Mouse (Mus musculus): ENCODE results near the gene Abcc6. TPM values are rescaled to one million over a fixed set of nuclear protein-coding genes. Genes with fewer than 3 reads are reported as not detected.
A peak's percentile ranks its signal among the peaks of the same experiment; 100 is the strongest.
"Not testable (repeated sequence)": the region's sequence is repeated elsewhere in the genome, so short reads cannot be mapped to it uniquely, and the experiment has no call there.

Gene Abcc6
- polyA plus RNA-seq, 1 experiment from 2014 or later = 0.23 TPM

GRCm38 (mm10) chr7:45971831-45972723, 58.0 kb downstream of the Abcc6 start:
- ATAC-seq (ENCODE audit: low FRiP score) = no peak
- Histone ChIP-seq H3K27ac (no peak overlapping the region; the same call in 1 of the 2 replicates), H3K9ac (no peak overlapping the region), H3K4me1 (replicated peaks) (no peaks in the 10 kb centered on the region), H3K9me3 (no peaks in the 10 kb centered on the region), H3K27me3 (peaks cover 5% of the 10 kb centered on the region; the same call in 1 of the 2 replicates), H3K4me3 (no peak overlapping the region), H3K4me2 (no peak overlapping the region), H3K36me3 (no peaks in the 10 kb centered on the region)
- WGBS = 81% methylated on average over 11 of the region's 11 CpGs

GRCm38 (mm10) chr7:45956611-45957010, 73.5 kb downstream of the Abcc6 start:
- 72% methylated on average over 4 of the region's 4 CpGs for WGBS
- Histone ChIP-seq H3K9ac (no peak overlapping the region), H3K27ac (no peak overlapping the region), H3K4me1 (replicated peaks) (no peaks in the 10 kb centered on the region), H3K4me3 (no peak overlapping the region), H3K27me3 (no peaks in the 10 kb centered on the region), H3K36me3 (no peaks in the 10 kb centered on the region), H3K9me3 (no peaks in the 10 kb centered on the region), H3K4me2 (no peak overlapping the region)
- no peak for ATAC-seq (ENCODE audit: low FRiP score)

- ATAC-seq (ENCODE audit: low FRiP score) = no peak
- H3K4me3 ChIP-seq = no peak overlapping the region
- H3K9me3 ChIP-seq = no peaks in the 10 kb centered on the region
- H3K4me2 ChIP-seq = no peak overlapping the region
- no peaks in the 10 kb centered on the region for H3K27me3 ChIP-seq
- no peak overlapping the region for H3K9ac ChIP-seq
- H3K36me3 ChIP-seq = no peaks in the 10 kb centered on the region
- no peaks in the 10 kb centered on the region for H3K4me1 ChIP-seq (replicated peaks)
- no peak overlapping the region for H3K27ac ChIP-seq
- 82% methylated on average over 4 of the region's 4 CpGs for WGBS
Observed at GRCm38 (mm10) chr7:45949061-45949460, 81.0 kb downstream of the Abcc6 start.

- H3K4me2 ChIP-seq; H3K27me3 ChIP-seq; H3K4me1 ChIP-seq (replicated peaks); H3K36me3 ChIP-seq; H3K9me3 ChIP-seq; H3K4me3 ChIP-seq; H3K9ac ChIP-seq; H3K27ac ChIP-seq; ATAC-seq (ENCODE audit: low FRiP score): not testable (repeated sequence)
- WGBS = 78% methylated on average over 1 of the region's 1 CpGs
Observed at GRCm38 (mm10) chr7:45943280-45943679, 86.8 kb downstream of the Abcc6 start.

GRCm38 (mm10) chr7:45941986-45942385, 88.1 kb downstream of the Abcc6 start:
- no peak for ATAC-seq (ENCODE audit: low FRiP score)

GRCm38 (mm10) chr7:45939836-45940235, 90.3 kb downstream of the Abcc6 start:
- H3K27ac ChIP-seq = no peak overlapping the region
- H3K4me3 ChIP-seq = no peak overlapping the region
- ATAC-seq (ENCODE audit: low FRiP score) = no peak
- no peak overlapping the region for H3K4me2 ChIP-seq
- H3K4me1 ChIP-seq (replicated peaks) = no peaks in the 10 kb centered on the region
- no peaks in the 10 kb centered on the region for H3K36me3 ChIP-seq
- no peaks in the 10 kb centered on the region for H3K9me3 ChIP-seq
- H3K27me3 ChIP-seq = no peaks in the 10 kb centered on the region
- WGBS = 41% methylated on average over 2 of the region's 2 CpGs
- no peak overlapping the region for H3K9ac ChIP-seq

More at GRCm38 (mm10) chr7:45941986-45942385, 88.1 kb downstream of the Abcc6 start:
- H3K4me2 ChIP-seq = no peak overlapping the region
- no peak overlapping the region for H3K9ac ChIP-seq
- no peaks in the 10 kb centered on the region for H3K36me3 ChIP-seq
- H3K4me3 ChIP-seq = no peak overlapping the region
- no peaks in the 10 kb centered on the region for H3K4me1 ChIP-seq (replicated peaks)
- 90% methylated on average over 9 of the region's 9 CpGs for WGBS
- no peak overlapping the region for H3K27ac ChIP-seq
- no peaks in the 10 kb centered on the region for H3K9me3 ChIP-seq
- no peaks in the 10 kb centered on the region for H3K27me3 ChIP-seq

GRCm38 (mm10) chr7:45935114-45935513, 95.0 kb downstream of the Abcc6 start:
- no peaks in the 10 kb centered on the region for H3K27me3 ChIP-seq
- H3K9me3 ChIP-seq = no peaks in the 10 kb centered on the region; the same call in 1 of the 2 replicates
- 31% methylated on average over 7 of the region's 7 CpGs for WGBS
- no peak overlapping the region for H3K4me2 ChIP-seq
- H3K36me3 ChIP-seq = no peaks in the 10 kb centered on the region
- no peaks in the 10 kb centered on the region for H3K4me1 ChIP-seq (replicated peaks)
- H3K9ac ChIP-seq = no peak overlapping the region
- no peak overlapping the region for H3K27ac ChIP-seq
- H3K4me3 ChIP-seq = no peak overlapping the region
- ATAC-seq (ENCODE audit: low FRiP score) = no peak

GRCm38 (mm10) chr7:45933766-45934165, 96.3 kb downstream of the Abcc6 start:
- H3K27ac ChIP-seq; H3K27me3 ChIP-seq; ATAC-seq (ENCODE audit: low FRiP score); H3K4me3 ChIP-seq; H3K4me1 ChIP-seq (replicated peaks); H3K9me3 ChIP-seq; H3K4me2 ChIP-seq; H3K36me3 ChIP-seq; H3K9ac ChIP-seq: not testable (repeated sequence)
- 89% methylated on average over 12 of the region's 12 CpGs for WGBS

- 83% methylated on average over 1 of the region's 1 CpGs for WGBS
- no peak overlapping the region for H3K4me2 ChIP-seq
- no peak overlapping the region for H3K9ac ChIP-seq
- peaks cover 29% of the 10 kb centered on the region for H3K27me3 ChIP-seq
- H3K4me1 ChIP-seq (replicated peaks) = 0 out of 2 replicates have a peak, but pooled peaks cover 3% of the 10 kb centered on the region
- H3K9me3 ChIP-seq = no peaks in the 10 kb centered on the region; the same call in 1 of the 2 replicates
- H3K4me3 ChIP-seq = no peak overlapping the region
- H3K36me3 ChIP-seq = no peaks in the 10 kb centered on the region; the same call in 1 of the 2 replicates
- no peak for ATAC-seq (ENCODE audit: low FRiP score)
- H3K27ac ChIP-seq = no peak overlapping the region
Observed at GRCm38 (mm10) chr7:45929688-45930087, 100.4 kb downstream of the Abcc6 start.

- 13% methylated on average over 19 of the region's 23 CpGs for WGBS
- ATAC-seq (ENCODE audit: low FRiP score) = no peak
- peaks cover 9% of the 10 kb centered on the region; the same call in 1 of the 2 replicates for H3K4me1 ChIP-seq (replicated peaks)
- no peak overlapping the region for H3K27ac ChIP-seq
- H3K4me3 ChIP-seq = no peak overlapping the region
- peak overlapping the region; percentile 33; the same call in 1 of the 2 replicates for H3K4me2 ChIP-seq
- peaks cover 29% of the 10 kb centered on the region for H3K27me3 ChIP-seq
- H3K9me3 ChIP-seq = no peaks in the 10 kb centered on the region; the same call in 1 of the 2 replicates
- H3K36me3 ChIP-seq = no peaks in the 10 kb centered on the region; the same call in 1 of the 2 replicates
- H3K9ac ChIP-seq = no peak overlapping the region
Observed at GRCm38 (mm10) chr7:45928626-45929295, 101.3 kb downstream of the Abcc6 start.

GRCm38 (mm10) chr7:45924429-45924816, 105.7 kb downstream of the Abcc6 start:
- Histone ChIP-seq H3K4me1 (replicated peaks) (peaks cover 18% of the 10 kb centered on the region), H3K4me3 (peak overlapping the region; percentile 44; the same call in 1 of the 2 replicates), H3K36me3 (no peaks in the 10 kb centered on the region; the same call in 1 of the 2 replicates), H3K4me2 (peak overlapping the region; percentile 61), H3K27ac (peak overlapping the region; percentile 86; the same call in 1 of the 2 replicates), H3K9me3 (no peaks in the 10 kb centered on the region), H3K27me3 (peaks cover 38% of the 10 kb centered on the region), H3K9ac (no peak overlapping the region; the same call in 1 of the 2 replicates)
- 13% methylated on average over 14 of the region's 14 CpGs for WGBS
- no peak for ATAC-seq (ENCODE audit: low FRiP score)

- Histone ChIP-seq H3K27ac (peak within 1 kb of the TSS; percentile 86), H3K36me3 (no peaks in the 10 kb centered on the region; the same call in 1 of the 2 replicates), H3K9me3 (no peaks in the 10 kb centered on the region), H3K4me3 (peak within 1 kb of the TSS; percentile 44), H3K4me1 (replicated peaks) (peaks cover 15% of the 10 kb centered on the region), H3K4me2 (peak within 1 kb of the TSS; percentile 61), H3K27me3 (peaks cover 37% of the 10 kb centered on the region), H3K9ac (peak within 1 kb of the TSS; percentile 64)
- peak; percentile 43 for ATAC-seq (ENCODE audit: low FRiP score)
- WGBS = 4% methylated on average over 24 of the region's 24 CpGs
Observed at GRCm38 (mm10) chr7:45923762-45924428, 106.2 kb downstream of the Abcc6 start, which contains the start of gene Ccdc114. Ccdc114 (plus strand) TSS chr7:45924072.

All from hindbrain, embryonic 13.5 days (tissue).